Mouse (Mus musculus) neutrophil, adult 5-6 weeks (primary cell): ENCODE results near the gene Pfkfb4. TPM values are rescaled to one million over a fixed set of nuclear protein-coding genes. Genes with fewer than 3 reads are reported as not detected.

Experiments used
- total RNA-seq: library from RNA; stranded (forward); fragments of 200-1000 nt; gene quantifications from 2 replicates; pipeline ENCODE4 v1.2.3, GENCODE M21; 2017

Gene Pfkfb4
- total RNA-seq, 1 experiment from 2014 or later = 147 TPM

Other genes with a start within 250 kb of the Pfkfb4 start
- gene Ip6k2, start 208.0 kb upstream of the Pfkfb4 start, total RNA-seq = 70.6 and 87.9 TPM in 2 replicates
- 9.7 and 11.3 TPM in 2 replicates for gene Nckipsd, start 183.4 kb upstream of the Pfkfb4 start, total RNA-seq
- 2.1 and 2.5 TPM in 2 replicates for gene Celsr3, start 165.5 kb upstream of the Pfkfb4 start, total RNA-seq
- 2.4 and 8.5 TPM in 2 replicates for gene Slc26a6, start 138.5 kb upstream of the Pfkfb4 start, total RNA-seq
- gene Tmem89, start 77.2 kb upstream of the Pfkfb4 start, total RNA-seq = not detected in 2 replicates
- gene Uqcrc1, start 55.1 kb upstream of the Pfkfb4 start, total RNA-seq = 82.3 and 109 TPM in 2 replicates
- gene Col7a1, start 38.2 kb upstream of the Pfkfb4 start, total RNA-seq = 2.0 and 2.3 TPM in 2 replicates
- gene Ucn2, start 5.8 kb upstream of the Pfkfb4 start, total RNA-seq = 0.49 TPM in 1 of 2 replicates, not detected in the other
- gene Shisa5, start 46.8 kb downstream of the Pfkfb4 start, total RNA-seq = 1,927 and 2,078 TPM in 2 replicates
- 28.9 and 29.1 TPM in 2 replicates for gene Trex1, start 68.0 kb downstream of the Pfkfb4 start, total RNA-seq
- 15.9 and 22.6 TPM in 2 replicates for gene Atrip, start 82.3 kb downstream of the Pfkfb4 start, total RNA-seq
- gene Ccdc51, start 90.7 kb downstream of the Pfkfb4 start, total RNA-seq = 5.8 and 5.9 TPM in 2 replicates
- 99.2 and 100 TPM in 2 replicates for gene Tma7, start 90.8 kb downstream of the Pfkfb4 start, total RNA-seq
- gene Plxnb1, start 103.6 kb downstream of the Pfkfb4 start, total RNA-seq = 0.12 and 1.0 TPM in 2 replicates
- gene Fbxw21, start 170.3 kb downstream of the Pfkfb4 start, total RNA-seq = 0.93 TPM in 1 of 2 replicates, not detected in the other
- 0.81 and 1.4 TPM in 2 replicates for gene Fbxw13, start 204.2 kb downstream of the Pfkfb4 start, total RNA-seq
- not detected in 2 replicates for gene Fbxw20, start 243.0 kb downstream of the Pfkfb4 start, total RNA-seq